Mouse (Mus musculus): Measurements from ENCODE around the gene Wipf2. TPM values are rescaled to one million over a fixed set of nuclear protein-coding genes. Genes with fewer than 3 reads are reported as not detected.

Gene Wipf2
- polyA plus RNA-seq, 1 experiment: 9.9 TPM

DNA sequence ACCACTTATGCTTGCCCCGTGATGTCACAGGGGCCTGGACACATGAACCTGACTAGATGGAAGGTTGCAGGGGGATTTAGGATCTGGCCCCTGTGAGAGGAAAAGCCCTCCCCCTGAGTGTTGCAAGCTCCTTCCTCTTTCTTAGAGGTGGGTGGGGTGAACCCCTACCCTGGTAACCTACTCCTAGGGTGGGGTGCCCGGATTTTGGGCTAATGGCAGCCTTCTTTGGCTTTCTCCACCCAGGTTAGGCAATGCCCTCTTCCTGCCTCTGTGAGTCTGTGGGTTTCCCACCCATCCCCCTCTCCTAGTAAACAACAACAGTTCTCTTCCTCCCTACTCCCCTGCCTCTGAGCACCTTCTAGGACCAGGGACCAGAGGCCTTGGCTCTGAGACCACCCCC lies 89.3 kb downstream of the Wipf2 start:
- DNase-seq (ENCODE audit: low read depth, low spot score): no peak
- WGBS: 68% methylated on average over 2 of the region's 2 CpGs

DNA sequence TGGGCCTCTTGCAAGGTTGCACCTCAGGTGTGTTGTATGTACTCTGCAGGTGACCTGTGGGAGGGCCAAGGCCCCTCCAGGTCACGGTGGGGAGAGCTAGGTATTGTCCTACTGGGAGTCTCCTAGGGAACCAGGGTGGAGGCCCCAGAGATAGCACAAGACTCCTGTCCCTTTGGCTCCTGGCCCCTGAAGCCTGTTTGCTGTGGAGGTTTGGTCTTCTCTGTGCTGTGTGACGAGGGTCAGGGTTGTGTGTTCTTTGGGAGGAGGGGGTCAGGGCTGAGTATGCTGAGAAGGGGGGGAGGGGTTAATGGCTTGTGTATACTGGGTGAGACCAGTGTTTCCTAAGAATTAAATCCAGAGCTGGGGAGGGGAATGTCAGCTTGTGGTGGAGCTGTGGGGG lies 89.9 kb downstream of the Wipf2 start:
- 51% methylated on average over 2 of the region's 2 CpGs for WGBS

DNA sequence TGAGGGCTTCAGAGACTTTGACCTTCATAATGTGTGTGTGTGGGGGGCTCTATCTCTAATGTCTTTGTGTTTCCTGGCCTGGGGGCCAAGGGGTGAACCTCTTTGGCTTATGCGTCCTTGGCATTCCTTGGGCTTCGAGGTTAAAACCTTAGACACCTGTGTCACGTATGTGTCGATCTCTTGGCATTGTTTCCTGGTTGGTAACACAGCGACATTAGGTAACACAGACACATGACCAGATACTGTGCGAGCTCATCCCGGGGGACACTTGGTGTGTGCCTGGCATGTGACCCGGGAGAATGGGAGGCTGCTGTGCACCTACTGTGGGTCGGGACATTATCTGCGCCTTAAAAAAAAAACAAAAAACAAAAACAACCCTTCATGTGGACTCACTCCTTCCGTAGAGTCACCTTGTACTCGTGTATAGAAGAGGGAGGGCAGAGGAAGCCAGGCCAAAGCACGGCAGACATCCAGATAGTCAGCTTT lies 90.4 kb downstream of the Wipf2 start:
- WGBS: 37% methylated on average over 13 of the region's 13 CpGs
- DNase-seq (ENCODE audit: low read depth, low spot score): no peak

More for the DNA sequence above, 89.9 kb downstream of the Wipf2 start:
- no peak for DNase-seq (ENCODE audit: low read depth, low spot score)

DNA sequence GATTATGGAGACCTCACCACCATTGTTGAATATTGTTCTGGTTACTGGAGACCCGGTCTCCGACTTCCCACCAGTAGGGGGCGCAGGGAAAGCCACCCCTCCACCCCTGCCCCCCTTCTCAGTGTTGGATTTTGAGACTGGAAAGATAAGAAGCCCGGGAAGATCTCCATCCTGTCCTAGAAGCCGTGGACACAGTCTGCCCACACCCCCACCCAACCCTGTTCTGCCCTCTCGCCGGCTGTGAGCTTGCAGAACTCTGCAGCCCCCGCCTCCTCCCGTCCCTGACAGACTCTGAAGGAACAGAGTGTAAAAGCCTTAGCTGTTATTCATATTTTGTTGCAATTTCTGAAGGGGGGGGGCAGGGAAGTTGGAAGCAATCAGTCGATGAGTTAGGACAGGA lies 90.9 kb downstream of the Wipf2 start:
- 24% methylated on average over 10 of the region's 10 CpGs for WGBS
- no peak for DNase-seq (ENCODE audit: low read depth, low spot score)

Other genes starting within 250 kb of the Wipf2 start
- not detected in 2 replicates for gene Gm12355, start 238.0 kb upstream of the Wipf2 start, polyA plus RNA-seq (2012; rRNA removed)
- gene Gsdma3, start 237.3 kb upstream of the Wipf2 start, polyA plus RNA-seq (2012; rRNA removed): not detected in 2 replicates
- gene Gsdma2, start 216.9 kb upstream of the Wipf2 start, polyA plus RNA-seq (2012; rRNA removed): 0.89 and 1.8 TPM in 2 replicates
- 0.41 and 0.51 TPM in 2 replicates for gene Gsdma, start 199.3 kb upstream of the Wipf2 start, polyA plus RNA-seq (2012; rRNA removed)
- gene Psmd3, start 181.1 kb upstream of the Wipf2 start, polyA plus RNA-seq (2012; rRNA removed): 186 and 196 TPM in 2 replicates
- gene Csf3, start 162.4 kb upstream of the Wipf2 start, polyA plus RNA-seq (2012; rRNA removed): not detected in 2 replicates
- 43.2 and 50.8 TPM in 2 replicates for gene Med24, start 134.2 kb upstream of the Wipf2 start, polyA plus RNA-seq (2012; rRNA removed)
- 55.9 and 83.8 TPM in 2 replicates for gene Thra, start 123.0 kb upstream of the Wipf2 start, polyA plus RNA-seq (2012; rRNA removed)
- gene Nr1d1, start 88.3 kb upstream of the Wipf2 start, polyA plus RNA-seq (2012; rRNA removed): 32.0 and 71.6 TPM in 2 replicates
- gene Msl1, start 68.1 kb upstream of the Wipf2 start, polyA plus RNA-seq (2012; rRNA removed): 22.1 and 32.3 TPM in 2 replicates
- 21.1 and 23.8 TPM in 2 replicates for gene Casc3, start 58.7 kb upstream of the Wipf2 start, polyA plus RNA-seq (2012; rRNA removed)
- gene Rapgefl1, start 26.9 kb upstream of the Wipf2 start, polyA plus RNA-seq (2012; rRNA removed): 29.2 and 37.4 TPM in 2 replicates
- gene Cdc6, start 44.2 kb downstream of the Wipf2 start, polyA plus RNA-seq (2012; rRNA removed): 2.4 and 2.7 TPM in 2 replicates
- 24.8 and 31.8 TPM in 2 replicates for gene Rara, start 64.2 kb downstream of the Wipf2 start, polyA plus RNA-seq (2012; rRNA removed)
- gene Gjd3, start 119.4 kb downstream of the Wipf2 start, polyA plus RNA-seq (2012; rRNA removed): 1.1 and 1.4 TPM in 2 replicates
- 25.6 and 27.9 TPM in 2 replicates for gene Top2a, start 160.6 kb downstream of the Wipf2 start, polyA plus RNA-seq (2012; rRNA removed)
- 111 and 134 TPM in 2 replicates for gene Igfbp4, start 177.6 kb downstream of the Wipf2 start, polyA plus RNA-seq (2012; rRNA removed)
- gene Tns4, start 225.7 kb downstream of the Wipf2 start, polyA plus RNA-seq (2012; rRNA removed): 30.1 and 51.4 TPM in 2 replicates

Measured in large intestine, adult 2 months (tissue).